ENCODE assay signal across 8 mouse cellular contexts in the genomic region with DNA sequence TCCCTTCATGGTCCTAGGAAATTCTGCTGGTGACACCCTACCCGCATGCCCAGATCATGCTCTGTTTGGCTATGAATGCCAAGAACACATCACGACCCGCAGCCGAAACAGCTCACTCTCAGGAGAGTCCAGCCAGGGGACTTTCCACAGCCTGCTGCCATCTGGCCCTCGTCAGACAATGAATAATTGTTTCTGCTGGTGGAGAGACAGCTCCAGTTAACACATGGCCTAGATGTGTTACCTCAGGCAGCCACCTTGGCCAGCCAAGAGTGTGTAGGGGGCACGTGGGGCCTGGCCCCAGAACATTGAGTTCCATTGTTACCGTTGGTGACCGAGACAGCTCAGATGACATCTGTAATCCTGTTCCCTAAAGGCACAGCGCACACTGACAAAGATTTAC.
DNase-seq lines count a peak whose midpoint lies in the region; ATAC-seq and TF ChIP-seq lines count a peak whose summit lies in the region.

No protein-coding gene starts in this region.

- no peak overlapping the region for H3K9ac ChIP-seq in forebrain, embryonic 15.5 days (replicated peaks)
- no peak overlapping the region for H3K9ac ChIP-seq in forebrain, embryonic 11.5 days (ENCODE audit: low read length)
- no peak overlapping the region for H3K9ac ChIP-seq in intestine, postnatal 0 days (ENCODE audit: low read depth, low read length)

- TF ChIP-seq CTCF in intestine, postnatal 0 days (IDR thresholded peaks at IDR 0.05; ENCODE audit: low read depth), result no peak

- no peak overlapping the region for H3K4me3 ChIP-seq in forebrain, embryonic 15.5 days
- H3K4me3 ChIP-seq in forebrain, embryonic 11.5 days (ENCODE audit: low read depth, low read length), result no peak overlapping the region
- no peak overlapping the region for H3K4me3 ChIP-seq in intestine, postnatal 0 days (ENCODE audit: low read depth, low read length)

- DNase-seq in forebrain, embryonic 11.5 days (ENCODE audit: low spot score), result no peak
- DNase-seq in urinary bladder, postnatal 36 days (ENCODE audit: low spot score in 2 of 2), result peak; percentile 8 to 13
- no peak for DNase-seq in urinary bladder, adult 2 months (ENCODE audit: low spot score)
- DNase-seq in heart, postnatal 4 days, result peak; percentile 67
- peak; percentile 65 for DNase-seq in lung, postnatal 14 days

- no peaks in the 10 kb centered on the region for H3K36me3 ChIP-seq in forebrain, embryonic 15.5 days
- no peaks in the 10 kb centered on the region for H3K36me3 ChIP-seq in forebrain, embryonic 11.5 days (ENCODE audit: control insufficient read depth, insufficient read depth, low read length)
- no peaks in the 10 kb centered on the region for H3K36me3 ChIP-seq in intestine, postnatal 0 days (ENCODE audit: control insufficient read depth, insufficient read depth)

- H3K4me2 ChIP-seq in forebrain, embryonic 15.5 days (replicated peaks), result no peak overlapping the region
- H3K4me2 ChIP-seq in forebrain, embryonic 11.5 days (ENCODE audit: low read depth, low read length, severe bottlenecking), result no peak overlapping the region
- no peak overlapping the region for H3K4me2 ChIP-seq in intestine, postnatal 0 days (replicated peaks; ENCODE audit: low read depth)

- no peaks in the 10 kb centered on the region for H3K27me3 ChIP-seq in forebrain, embryonic 15.5 days
- H3K27me3 ChIP-seq in forebrain, embryonic 11.5 days (ENCODE audit: control insufficient read depth, insufficient read depth, low read length), result no peaks in the 10 kb centered on the region
- H3K27me3 ChIP-seq in intestine, postnatal 0 days (replicated peaks; ENCODE audit: control insufficient read depth, insufficient read depth, low read length), result no peaks in the 10 kb centered on the region

- H3K27ac ChIP-seq in forebrain, embryonic 15.5 days (replicated peaks), result 0 out of 2 replicates have a peak overlapping the region, but pooled peaks have one; percentile 25
- no peak overlapping the region for H3K27ac ChIP-seq in forebrain, embryonic 11.5 days (ENCODE audit: low read depth, low read length)
- H3K27ac ChIP-seq in intestine, postnatal 0 days (ENCODE audit: low read depth, low read length), result no peak overlapping the region

- peaks cover 25% of the 10 kb centered on the region for H3K4me1 ChIP-seq in forebrain, embryonic 15.5 days
- H3K4me1 ChIP-seq in forebrain, embryonic 11.5 days (replicated peaks; ENCODE audit: control insufficient read depth, insufficient read depth, low read length), result 0 out of 2 replicates have a peak, but pooled peaks cover 3% of the 10 kb centered on the region
- H3K4me1 ChIP-seq in intestine, postnatal 0 days (replicated peaks; ENCODE audit: control insufficient read depth, insufficient read depth, low read length), result no peaks in the 10 kb centered on the region

- WGBS in forebrain, embryonic 15.5 days, result 43% methylated on average over 9 of the region's 9 CpGs
- 61% methylated on average over 9 of the region's 9 CpGs for WGBS in forebrain, embryonic 11.5 days
- WGBS in intestine, postnatal 0 days, result 50% methylated on average over 9 of the region's 9 CpGs

- H3K9me3 ChIP-seq in forebrain, embryonic 15.5 days, result no peaks in the 10 kb centered on the region
- H3K9me3 ChIP-seq in forebrain, embryonic 11.5 days (ENCODE audit: control insufficient read depth, low read length), result no peaks in the 10 kb centered on the region
- H3K9me3 ChIP-seq in intestine, postnatal 0 days (ENCODE audit: control insufficient read depth), result no peaks in the 10 kb centered on the region

- peak; percentile 30; the same call in 1 of the 2 replicates for ATAC-seq in forebrain, embryonic 15.5 days (replicated peaks)
- ATAC-seq in forebrain, embryonic 11.5 days (replicated peaks; ENCODE audit: low FRiP score), result no peak
- no peak for ATAC-seq in granulocyte monocyte progenitor cell, adult 5-6 weeks (replicated peaks; ENCODE audit: poor library complexity, severe bottlenecking)
- ATAC-seq in intestine, postnatal 0 days, result no peak

Comparison
In these comparisons a context has a peak if more than half of its experiments do, and no peak if none do; other contexts are left out.
1. DNase-seq: peak in urinary bladder, postnatal 36 days (2 of 2), heart, postnatal 4 days (single experiment) and lung, postnatal 14 days (single experiment); none in forebrain, embryonic 11.5 days (single experiment) and urinary bladder, adult 2 months (single experiment).